Mouse (Mus musculus): ENCODE results near the gene Hist1h4k.

The Hist1h4k gene

GRCm38 (mm10) chr13:21718381-21719080, 31.8 kb downstream of the Hist1h4k start:
- no peak for DNase-seq (ENCODE audit: low spot score in 2 of 2)

GRCm38 (mm10) chr13:21717397-21718357, 32.6 kb downstream of the Hist1h4k start, which contains the start of gene Hist1h3h:
TSS of gene Hist1h3h (plus strand) at chr13:21717659.
- peak; percentile 73 to 92 for DNase-seq (ENCODE audit: low spot score in 2 of 2)

GRCm38 (mm10) chr13:21716540-21717391, 33.5 kb downstream of the Hist1h4k start:
- peak in 1 of 2 experiments; percentile 16 for DNase-seq (ENCODE audit: low spot score in 2 of 2)

- peak; percentile 92 to 95 for DNase-seq (ENCODE audit: low spot score in 2 of 2)
These were observed 34.3 kb downstream of the Hist1h4k start, which contains the start of the genes Hist1h2bl and Hist1h2ai for GRCm38 (mm10) chr13:21715864-21716539. TSS of gene Hist1h2bl (minus strand) at chr13:21716143. TSS of gene Hist1h2ai (plus strand) at chr13:21716422.

GRCm38 (mm10) chr13:21715131-21715863, 35.0 kb downstream of the Hist1h4k start:
- DNase-seq (ENCODE audit: low spot score in 2 of 2): no peak

GRCm38 (mm10) chr13:21714725-21715124, 35.6 kb downstream of the Hist1h4k start:
- peak in 1 of 2 experiments; percentile 79 for DNase-seq (ENCODE audit: low spot score in 2 of 2)

- no peak for DNase-seq (ENCODE audit: low spot score in 2 of 2)
These were observed 38.6 kb downstream of the Hist1h4k start for GRCm38 (mm10) chr13:21711698-21712097.

GRCm38 (mm10) chr13:21710821-21711525, 39.3 kb downstream of the Hist1h4k start:
- DNase-seq (ENCODE audit: low spot score in 2 of 2): peak in 1 of 2 experiments; percentile 89

GRCm38 (mm10) chr13:21710031-21710711, 40.1 kb downstream of the Hist1h4k start:
- peak; percentile 60 to 93 for DNase-seq (ENCODE audit: low spot score in 2 of 2)

GRCm38 (mm10) chr13:21706669-21707068, 43.6 kb downstream of the Hist1h4k start:
- no peak for DNase-seq (ENCODE audit: low spot score in 2 of 2)
